Mouse (Mus musculus): ENCODE data around the gene Gdf9.

- no peak for TF ChIP-seq CTCF (IDR thresholded peaks at IDR 0.05; ENCODE audit: insufficient read depth, low read length)
- TF ChIP-seq POLR2A (IDR thresholded peaks at IDR 0.05; ENCODE audit: borderline replicate concordance, extremely low read depth, low read depth, low read length): no peak
These were observed 29.4 kb downstream of the Gdf9 start for GRCm38 (mm10) chr11:53460192-53460591.

Measured in lung, adult 2 months (tissue).